Mouse (Mus musculus) yolk sac, embryonic 10.5 days (tissue): ENCODE data around the gene Etv6.

Experiments used
- DNase-seq: peaks from one replicate; pipeline ENCODE4 v3.0.0-alpha.2; 2017; ENCODE audit warnings: low spot score

Etv6 gene

GRCm38 (mm10) chr6:134045092-134045868 is 9.8 kb downstream of the Etv6 start:
- DNase-seq: no peak

DNA sequence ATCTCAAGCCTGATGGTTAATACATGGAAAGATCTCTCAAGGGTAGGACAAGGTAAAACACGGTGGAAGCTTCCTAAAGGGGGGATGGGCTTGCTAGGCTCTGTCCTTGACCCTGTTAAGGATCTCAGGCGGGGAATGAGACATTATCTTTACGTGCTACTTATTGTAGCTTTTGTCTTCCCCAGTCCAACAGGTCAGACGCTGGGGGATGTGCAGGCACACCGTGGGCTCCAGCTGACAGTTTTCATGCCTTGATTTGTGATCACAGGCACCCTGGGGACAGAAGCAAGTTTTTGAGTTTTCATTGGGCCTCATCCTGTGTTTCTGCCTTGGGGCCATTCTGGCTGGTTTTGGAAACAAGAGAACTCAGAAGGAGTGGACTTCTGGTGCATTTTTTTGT is 10.6 kb downstream of the Etv6 start:
- DNase-seq: no peak

DNA sequence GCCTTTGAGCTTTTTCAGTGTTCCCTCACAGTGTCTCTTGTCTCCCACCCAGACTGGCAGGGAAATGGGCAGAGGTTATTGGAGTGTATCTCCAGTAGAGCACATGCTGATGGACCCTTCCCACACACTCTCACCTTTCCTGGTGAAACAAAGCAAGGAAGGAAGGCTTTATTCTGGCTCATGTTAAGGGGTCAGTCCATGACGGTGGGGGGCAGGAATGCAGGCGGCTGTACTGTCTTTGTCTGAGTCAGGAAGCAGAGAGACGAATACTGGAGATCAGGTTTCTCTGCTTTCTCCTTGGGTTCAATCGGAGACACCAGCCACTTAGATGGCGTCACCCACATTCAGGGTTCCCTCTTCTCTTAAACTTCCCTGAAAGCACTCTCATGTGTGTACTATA is 11.7 kb downstream of the Etv6 start:
- DNase-seq: no peak

DNA sequence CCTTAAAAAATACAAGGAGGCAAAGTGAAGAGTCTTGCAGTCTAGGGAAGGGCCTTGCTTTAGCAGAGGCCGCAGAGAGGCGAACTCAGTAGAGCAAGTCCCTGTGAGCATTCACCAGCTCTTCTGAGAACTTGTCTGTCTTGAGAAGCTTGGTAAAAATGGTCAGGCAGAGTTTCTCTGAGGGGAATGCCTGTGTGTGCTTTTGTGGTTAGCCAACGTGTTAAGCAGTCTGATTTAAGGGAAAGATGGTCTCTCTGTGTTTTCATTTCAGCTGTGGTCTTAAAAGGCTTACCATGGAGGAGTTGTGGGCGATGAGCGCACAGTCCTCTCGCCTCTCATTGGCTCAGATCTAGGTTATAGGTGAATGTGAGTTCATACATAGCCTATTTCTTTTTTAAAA is 12.5 kb downstream of the Etv6 start:
- DNase-seq: no peak

GRCm38 (mm10) chr6:134048965-134049364 is 13.5 kb downstream of the Etv6 start:
- no peak for DNase-seq

DNA sequence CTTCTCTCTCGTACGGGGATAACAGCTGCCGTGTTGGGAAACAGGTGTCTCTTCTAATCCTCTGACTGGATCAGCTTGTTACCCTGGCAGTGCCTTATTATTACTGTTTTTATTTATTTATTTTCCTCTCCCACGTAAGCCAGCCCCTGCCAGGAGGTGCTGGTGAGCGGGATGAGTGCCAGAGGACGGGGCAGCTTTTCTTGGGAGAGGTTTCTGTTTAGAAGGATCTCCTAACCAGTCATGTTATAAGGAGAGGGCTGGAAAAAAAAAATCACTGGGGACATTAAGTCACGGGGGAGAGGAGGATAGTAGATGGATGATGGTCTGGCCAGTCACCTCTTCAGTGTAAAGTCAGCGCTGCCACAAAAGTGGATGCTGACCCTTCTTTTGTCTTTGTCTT is 15.0 kb downstream of the Etv6 start:
- no peak for DNase-seq

DNA sequence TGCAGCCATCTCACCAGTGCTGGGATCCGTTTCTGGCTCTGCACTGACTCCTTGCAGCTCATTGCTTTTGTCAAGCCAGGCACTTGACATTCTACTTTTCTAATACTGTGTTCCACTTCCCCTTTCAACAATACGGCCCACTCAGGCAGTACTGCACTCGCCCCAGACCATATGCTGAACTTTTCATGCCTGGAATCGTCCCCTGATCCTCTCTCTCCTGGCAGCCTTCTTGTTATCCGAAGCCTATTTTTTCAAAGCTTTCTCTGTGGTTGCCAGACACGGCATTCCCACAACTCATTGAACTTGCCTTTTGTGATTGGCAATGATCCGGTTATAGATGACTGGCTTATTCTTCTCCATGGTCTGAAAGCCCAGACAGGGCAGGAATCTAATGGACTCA is 16.4 kb downstream of the Etv6 start:
- no peak for DNase-seq

GRCm38 (mm10) chr6:134053146-134053545 is 17.6 kb downstream of the Etv6 start:
- no peak for DNase-seq

- DNase-seq: no peak
These were observed 18.1 kb downstream of the Etv6 start for GRCm38 (mm10) chr6:134053566-134053965.

GRCm38 (mm10) chr6:134055588-134055987 is 20.1 kb downstream of the Etv6 start:
- DNase-seq: no peak

DNA sequence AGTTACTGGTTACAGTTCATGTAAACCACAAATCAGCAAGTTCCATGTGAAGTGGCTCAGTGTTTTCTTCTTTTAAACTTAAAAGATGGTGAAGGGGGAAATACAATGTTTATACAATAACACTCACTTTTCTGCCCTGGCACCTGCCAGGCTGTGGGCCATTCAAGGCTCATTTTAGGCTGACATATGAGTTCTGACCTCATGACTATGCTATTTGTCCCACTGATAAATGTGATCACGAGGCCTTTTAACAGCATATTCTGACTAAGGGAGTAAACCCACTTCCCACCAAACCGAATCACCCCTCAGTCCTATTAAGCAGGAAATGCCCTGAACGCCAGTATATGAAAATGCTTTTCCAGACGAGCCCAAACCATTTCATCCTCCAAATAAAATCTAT is 23.0 kb downstream of the Etv6 start:
- DNase-seq: no peak

DNA sequence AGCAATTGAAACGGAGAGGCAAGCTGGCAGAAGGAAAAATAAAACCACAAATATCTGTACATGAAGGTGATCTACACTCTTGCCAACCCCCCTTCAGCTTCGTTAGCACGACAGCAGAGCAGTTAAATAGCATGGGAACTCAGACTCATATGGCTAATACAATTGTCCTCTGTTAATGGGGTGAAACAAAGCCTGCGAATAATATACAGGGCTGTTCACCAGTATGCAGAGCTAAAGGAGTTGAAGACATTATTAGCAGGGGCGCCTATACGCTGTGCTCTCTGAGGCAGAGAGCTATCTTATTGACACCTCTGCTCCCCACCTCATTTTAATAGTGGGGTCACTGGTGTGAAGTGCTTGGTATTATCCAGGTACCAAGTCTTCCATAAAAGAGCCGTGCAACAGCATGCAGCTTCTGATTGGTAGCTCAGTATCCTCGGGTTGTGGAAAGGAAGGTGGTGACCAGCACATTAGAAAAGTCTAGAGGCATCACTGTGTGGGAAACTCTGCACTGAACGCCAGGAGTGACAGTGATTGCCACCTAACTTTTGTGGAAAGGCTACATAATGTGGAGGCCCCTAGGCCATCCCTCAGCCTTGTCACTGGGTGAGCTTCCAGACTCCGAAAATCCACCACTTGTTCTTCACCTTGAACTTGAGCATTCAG is 23.5 kb downstream of the Etv6 start:
- no peak for DNase-seq

DNA sequence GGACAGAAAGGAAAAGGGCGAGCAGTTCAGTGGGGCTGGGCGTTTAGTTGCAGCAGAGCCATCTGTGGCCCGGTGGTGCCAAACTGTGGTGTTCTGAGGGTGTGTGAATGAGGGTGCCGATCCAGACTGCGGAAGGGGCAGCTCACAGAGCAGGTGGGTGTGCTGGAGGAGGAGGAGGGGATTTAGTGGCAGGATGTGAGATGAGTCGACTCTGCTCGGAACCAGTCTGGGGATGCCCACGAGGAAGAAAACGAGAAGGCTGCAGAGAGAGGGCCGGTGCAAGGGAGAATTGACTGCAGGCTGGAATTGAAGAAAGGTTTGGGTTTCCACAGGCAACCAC is 24.0 kb downstream of the Etv6 start:
- DNase-seq: no peak

GRCm38 (mm10) chr6:134060036-134060435 is 24.5 kb downstream of the Etv6 start:
- DNase-seq: no peak

- no peak for DNase-seq
These were observed 25.3 kb downstream of the Etv6 start for GRCm38 (mm10) chr6:134060811-134061210.

DNA sequence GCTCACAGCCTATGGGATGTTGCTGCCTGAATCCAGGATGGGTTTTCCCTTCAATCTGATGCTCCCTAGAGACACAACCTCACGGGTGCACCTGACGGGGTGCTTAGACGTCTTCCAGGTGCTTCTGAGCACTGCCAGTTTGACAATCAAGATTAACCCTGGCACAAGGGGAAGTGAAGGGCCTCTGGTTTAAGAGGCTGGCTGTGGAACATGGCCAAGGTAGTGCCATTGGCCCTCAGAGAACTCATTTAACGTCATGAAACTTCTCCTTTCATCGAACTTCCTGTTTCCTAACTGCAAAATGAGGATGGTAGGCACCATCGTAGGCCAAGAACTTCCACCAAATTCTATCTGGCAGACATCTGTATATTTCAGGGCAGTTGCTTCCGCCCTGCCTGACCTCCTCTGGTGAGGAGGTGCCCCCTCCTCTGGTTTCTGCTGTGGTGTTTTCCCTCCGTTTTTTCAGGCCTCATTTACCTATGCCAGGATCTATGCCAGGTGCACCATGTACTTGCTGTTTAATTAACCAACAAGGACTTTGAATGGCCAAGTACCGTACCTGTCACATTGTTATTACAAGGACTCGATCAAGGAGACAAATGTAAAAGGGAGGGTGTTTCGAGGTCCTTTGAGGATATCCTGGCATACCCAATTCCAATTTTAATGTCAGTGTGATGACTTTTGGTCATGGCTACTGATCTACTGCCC is 29.7 kb downstream of the Etv6 start:
- no peak for DNase-seq

- no peak for DNase-seq
These were observed 30.6 kb downstream of the Etv6 start for GRCm38 (mm10) chr6:134066112-134066511.

GRCm38 (mm10) chr6:134066996-134067395 is 31.5 kb downstream of the Etv6 start:
- no peak for DNase-seq

GRCm38 (mm10) chr6:134067536-134067935 is 32.0 kb downstream of the Etv6 start:
- no peak for DNase-seq

DNA sequence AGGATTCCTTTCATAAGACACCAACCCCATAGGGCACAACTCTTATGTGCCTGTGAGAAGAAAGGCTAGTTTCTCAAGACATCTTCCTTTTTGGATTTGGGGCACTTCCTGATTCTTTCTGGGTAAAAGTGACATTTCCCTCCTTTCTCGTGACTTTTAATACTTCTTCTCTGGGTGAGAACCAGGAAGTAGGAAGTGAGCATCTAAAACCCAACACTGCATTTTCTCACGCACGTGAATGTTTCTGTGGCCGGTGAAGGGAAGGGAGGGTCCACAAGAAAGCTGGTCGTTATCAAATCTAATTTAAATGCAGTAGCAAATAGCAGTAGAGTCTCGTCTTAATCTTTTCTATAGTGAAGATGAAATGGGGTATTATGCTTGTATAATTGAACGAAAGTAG is 36.9 kb downstream of the Etv6 start:
- no peak for DNase-seq

GRCm38 (mm10) chr6:134072906-134073305 is 37.4 kb downstream of the Etv6 start:
- DNase-seq: no peak

DNA sequence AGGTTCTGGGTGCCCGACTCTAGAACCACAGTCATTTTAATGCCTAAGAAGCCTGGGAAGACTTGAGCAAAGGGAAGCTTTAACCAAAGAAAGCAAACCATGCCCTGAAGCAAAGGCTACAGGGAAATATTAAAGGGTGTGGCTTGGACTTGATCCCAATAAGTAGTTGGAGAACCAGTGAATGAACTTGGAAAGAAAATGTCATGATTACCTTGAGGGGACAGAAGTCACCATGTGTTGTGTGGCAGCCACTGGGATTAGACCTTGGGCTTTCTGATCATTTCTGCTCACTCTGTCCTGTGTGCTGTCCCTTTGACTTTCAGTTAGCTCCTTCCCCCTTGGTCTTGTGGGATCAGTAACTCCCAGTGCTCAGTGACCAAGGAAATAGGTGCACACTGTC is 38.9 kb downstream of the Etv6 start:
- no peak for DNase-seq

- no peak for DNase-seq
These were observed 39.5 kb downstream of the Etv6 start for GRCm38 (mm10) chr6:134075031-134075430.
